Mouse (Mus musculus) liver, embryonic 14.5 days (tissue): ENCODE data around the gene Ulk2. TPM values are rescaled to one million over a fixed set of nuclear protein-coding genes. Genes with fewer than 3 reads are reported as not detected.

ENCODE experiments used
- ATAC-seq: fragments of 200-750 bp; cut with Nextera tagmentation; 2 replicates; pipeline ENCODE4 v1.8.0; 2017; ENCODE audit warnings: moderate number of reproducible peaks, mild to moderate bottlenecking, moderate library complexity; ENCODE audit not compliant: insufficient read depth
- DNase-seq, 3 experiments: peaks; one replicate each; pipeline ENCODE4 v3.0.0-alpha.2; 2012 to 2013; ENCODE audit warnings: low read depth in 3 of 3, low spot score in 3 of 3
- H3K27ac ChIP-seq: fragments of 300-500 bp; sonication (generic); 2 replicates; pipeline ENCODE4 v1.5.1; 2014; ENCODE audit warnings: moderate library complexity, mild to moderate bottlenecking, control low read depth, inconsistent platforms
- H3K27me3 ChIP-seq: fragments of 300-500 bp; sonication (generic); 2 replicates; pipeline ENCODE4 v1.6.1; 2014; ENCODE audit warnings: mild to moderate bottlenecking, low read length, moderate library complexity; ENCODE audit not compliant: control insufficient read depth, insufficient read depth
- H3K36me3 ChIP-seq: fragments of 300-500 bp; sonication (generic); replicated peaks from 2 replicates; pipeline ENCODE4 v1.6.1; 2014; ENCODE audit warnings: low read depth; ENCODE audit not compliant: control insufficient read depth, insufficient read depth
- H3K4me1 ChIP-seq, 2 experiments: fragments of 200-500 bp in 1 of 2; fragments of 300-500 bp in 1 of 2; sonication (generic) in 1 of 2; replicated peaks; 2 replicates each; pipeline ENCODE4 v1.6.1; 2012 to 2014; ENCODE audit warnings: antibody characterized with exemption in 1 of 2, inconsistent platforms in 1 of 2, low read length in 1 of 2; ENCODE audit not compliant: control insufficient read depth in 2 of 2, insufficient read depth in 2 of 2
- H3K4me2 ChIP-seq: fragments of 300-500 bp; sonication (generic); 2 replicates; pipeline ENCODE4 v1.6.1; 2014; ENCODE audit warnings: low read depth, mild to moderate bottlenecking, control low read depth, moderate library complexity
- H3K4me3 ChIP-seq, 2 experiments: fragments of 200-500 bp in 1 of 2; fragments of 300-500 bp in 1 of 2; sonication (generic) in 1 of 2; 2 replicates each; pipeline ENCODE4 v1.5.1; 2012 to 2014; ENCODE audit warnings: low read depth in 2 of 2, low read length in 2 of 2, mild to moderate bottlenecking in 2 of 2, control low read depth in 1 of 2, inconsistent platforms in 1 of 2, moderate library complexity in 1 of 2; ENCODE audit not compliant: insufficient read depth in 1 of 2
- H3K9ac ChIP-seq: fragments of 300-500 bp; sonication (generic); replicated peaks from 2 replicates; pipeline ENCODE4 v1.6.1; 2014; ENCODE audit warnings: mild to moderate bottlenecking, control low read depth, moderate library complexity
- H3K9me3 ChIP-seq: fragments of 300-500 bp; sonication (generic); 2 replicates; pipeline ENCODE4 v1.6.1; 2016; ENCODE audit warnings: low read length, mixed read lengths; ENCODE audit not compliant: control insufficient read depth
- CTCF ChIP-seq: IDR thresholded peaks from 2 replicates; pipeline ENCODE4 v1.5.1; 2016; ENCODE audit warnings: antibody characterized with exemption, low read depth, control low read depth
- EP300 ChIP-seq: IDR thresholded peaks from 2 replicates; pipeline ENCODE4 v1.6.1; 2016; ENCODE audit warnings: antibody characterized with exemption, low read depth
- WGBS: fragments of 180-500 bp; shearing (Covaris S2); extraction: QIAGEN DNeasy Blood & Tissue Kit; methylation state at CpG from one replicate; pipeline ENCODE4 v1.1.7; 2014; ENCODE audit not compliant: insufficient replicate concordance; 5-methylcytosine and 5-hydroxymethylcytosine counted together
- polyA plus RNA-seq, 2 experiments: library from polyadenylated mRNA; depleted of rRNA in 1 of 2; stranded (reverse) in 1 of 2; unstranded in 1 of 2; fragments of >200 nt; fragmentation: Nextera tagmentation in 1 of 2; extraction: Ambion mirVana in 1 of 2; gene quantifications; 2 replicates each; pipeline versions ENCODE4 v1.2.1 to v1.2.3; 2012 to 2014

Ulk2 gene
- polyA plus RNA-seq, 2 experiments = 2.5 TPM

GRCm38 (mm10) chr11:61732672-61733071 lies 122.2 kb downstream of the Ulk2 start:
- Histone ChIP-seq H3K4me1 (0 out of 4 replicates have a peak, but pooled peaks cover 0 to under 1% of the 10 kb centered on the region in 2 experiments), H3K4me2 (no peak overlapping the region), H3K36me3 (no peaks in the 10 kb centered on the region), H3K27ac (no peak overlapping the region), H3K9ac (no peak overlapping the region), H3K9me3 (no peaks in the 10 kb centered on the region), H3K4me3 (no peak overlapping the region), H3K27me3 (no peaks in the 10 kb centered on the region)
- no peak for DNase-seq
- no peak for TF ChIP-seq CTCF
- TF ChIP-seq EP300 = no peak
- no peak for ATAC-seq
- WGBS = 68% methylated on average over 7 of the region's 7 CpGs

DNA sequence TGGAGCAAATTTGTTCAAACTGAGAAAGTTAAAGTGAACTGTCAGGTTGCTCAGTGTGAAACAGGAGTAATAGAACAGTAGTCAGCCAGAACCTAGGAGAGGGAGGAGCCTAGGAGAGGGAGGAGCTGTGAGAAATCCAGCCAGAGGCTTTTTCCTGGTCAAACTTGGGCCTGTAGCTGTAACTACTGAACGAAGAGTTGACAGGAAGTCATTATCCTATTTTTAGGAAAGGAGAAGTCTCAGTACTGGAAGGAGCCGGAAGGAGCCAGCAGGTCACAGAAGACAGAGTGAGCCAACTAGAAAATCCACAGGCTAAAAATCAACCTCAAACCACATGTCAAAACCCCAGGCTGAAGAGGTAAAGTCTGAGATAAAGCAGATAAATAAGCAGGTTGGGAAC lies 126.8 kb downstream of the Ulk2 start:
- H3K9ac ChIP-seq = no peak overlapping the region
- no peak overlapping the region for H3K4me3 ChIP-seq
- WGBS = 29% methylated on average over 2 of the region's 2 CpGs
- ATAC-seq (no peak), DNase-seq (no peak)
- TF ChIP-seq CTCF (no peak), EP300 (no peak)
- 0 out of 4 replicates have a peak, but pooled peaks cover 0 to 3% of the 10 kb centered on the region in 2 experiments for H3K4me1 ChIP-seq
- no peaks in the 10 kb centered on the region for H3K36me3 ChIP-seq
- no peak overlapping the region for H3K27ac ChIP-seq
- no peaks in the 10 kb centered on the region for H3K9me3 ChIP-seq
- H3K4me2 ChIP-seq = no peak overlapping the region
- H3K27me3 ChIP-seq = no peaks in the 10 kb centered on the region

Other genes with a start within 250 kb of the Ulk2 start
- gene Grap, start 201.8 kb downstream of the Ulk2 start, polyA plus RNA-seq (2012; rRNA removed) = 2.1 and 2.2 TPM in 2 replicates
- gene Grap, start 201.8 kb downstream of the Ulk2 start, polyA plus RNA-seq (2014; fragmentation: Nextera tagmentation; extraction: Ambion mirVana) = 1.6 and 1.9 TPM in 2 replicates
- 3.9 and 4.4 TPM in 2 replicates for gene Fam83g, start 171.0 kb downstream of the Ulk2 start, polyA plus RNA-seq (2012; rRNA removed)
- gene Fam83g, start 171.0 kb downstream of the Ulk2 start, polyA plus RNA-seq (2014; fragmentation: Nextera tagmentation; extraction: Ambion mirVana) = 4.4 and 5.4 TPM in 2 replicates
- not detected in 2 replicates for gene Slc5a10, start 134.2 kb downstream of the Ulk2 start, polyA plus RNA-seq (2012; rRNA removed)
- gene Slc5a10, start 134.2 kb downstream of the Ulk2 start, polyA plus RNA-seq (2014; fragmentation: Nextera tagmentation; extraction: Ambion mirVana) = not detected in 2 replicates
- 5.5 and 6.9 TPM in 2 replicates for gene Prpsap2, start 93.0 kb downstream of the Ulk2 start, polyA plus RNA-seq (2012; rRNA removed)
- 6.1 TPM in 2 replicates for gene Prpsap2, start 93.0 kb downstream of the Ulk2 start, polyA plus RNA-seq (2014; fragmentation: Nextera tagmentation; extraction: Ambion mirVana)
- 5.4 and 6.5 TPM in 2 replicates for gene Akap10, start 75.2 kb upstream of the Ulk2 start, polyA plus RNA-seq (2012; rRNA removed)
- 5.7 and 6.3 TPM in 2 replicates for gene Akap10, start 75.2 kb upstream of the Ulk2 start, polyA plus RNA-seq (2014; fragmentation: Nextera tagmentation; extraction: Ambion mirVana)
- gene Specc1, start 101.7 kb upstream of the Ulk2 start, polyA plus RNA-seq (2012; rRNA removed) = 23.5 and 26.2 TPM in 2 replicates
- 40.5 and 43.5 TPM in 2 replicates for gene Specc1, start 101.7 kb upstream of the Ulk2 start, polyA plus RNA-seq (2014; fragmentation: Nextera tagmentation; extraction: Ambion mirVana)